Mouse (Mus musculus) midbrain, embryonic 14.5 days (tissue): Measurements from ENCODE around the gene 1700093K21Rik. TPM values are rescaled to one million over a fixed set of nuclear protein-coding genes. Genes with fewer than 3 reads are reported as not detected.

Experiments
- ATAC-seq: fragments of 200-750 bp; cut with Nextera tagmentation; 2 replicates; pipeline ENCODE4 v1.8.0; 2017; ENCODE audit warnings: moderate number of reproducible peaks, moderate library complexity; ENCODE audit not compliant: low FRiP score, low TSS enrichment
- DNase-seq: peaks from one replicate; pipeline ENCODE4 v3.0.0-alpha.2; 2015
- H3K27ac ChIP-seq: fragments of 300-500 bp; sonication (generic); replicated peaks from 2 replicates; pipeline ENCODE4 v1.5.1; 2014; ENCODE audit warnings: mild to moderate bottlenecking, low read depth, low read length, moderate library complexity
- H3K27me3 ChIP-seq: fragments of 300-500 bp; sonication (generic); 2 replicates; pipeline ENCODE4 v1.6.1; 2014; ENCODE audit warnings: low read length, control low read depth, mixed read lengths; ENCODE audit not compliant: control insufficient read depth, insufficient read depth
- H3K36me3 ChIP-seq: fragments of 300-500 bp; sonication (generic); 2 replicates; pipeline ENCODE4 v1.6.1; 2014; ENCODE audit warnings: low read length, control low read depth; ENCODE audit not compliant: control insufficient read depth, insufficient read depth
- H3K4me1 ChIP-seq: fragments of 300-500 bp; sonication (generic); 2 replicates; pipeline ENCODE4 v1.6.1; 2014; ENCODE audit warnings: mild to moderate bottlenecking, antibody characterized with exemption, low read length, control low read depth; ENCODE audit not compliant: control insufficient read depth, insufficient read depth
- H3K4me2 ChIP-seq: fragments of 300-500 bp; sonication (generic); 2 replicates; pipeline ENCODE4 v1.6.1; 2014; ENCODE audit warnings: mild to moderate bottlenecking, low read length, moderate library complexity
- H3K4me3 ChIP-seq: fragments of 300-500 bp; sonication (generic); replicated peaks from 2 replicates; pipeline ENCODE4 v1.5.1; 2014; ENCODE audit warnings: low read depth, low read length
- H3K9ac ChIP-seq: fragments of 300-500 bp; sonication (generic); replicated peaks from 2 replicates; pipeline ENCODE4 v1.6.1; 2014; ENCODE audit warnings: mild to moderate bottlenecking, low read length, moderate library complexity
- H3K9me3 ChIP-seq: fragments of 300-500 bp; sonication (generic); 2 replicates; pipeline ENCODE4 v1.6.1; 2016; ENCODE audit warnings: low read length, control low read depth, mixed read lengths; ENCODE audit not compliant: control insufficient read depth
- WGBS: fragments of 180-500 bp; shearing (Covaris S2); extraction: QIAGEN DNeasy Blood & Tissue Kit; methylation state at CpG from one replicate; pipeline ENCODE4 v1.1.7; 2014; 5-methylcytosine and 5-hydroxymethylcytosine counted together
- polyA plus RNA-seq: library from polyadenylated mRNA; unstranded; fragments of >200 nt; fragmentation: Nextera tagmentation; extraction: Ambion mirVana; gene quantifications from 2 replicates; pipeline ENCODE4 v1.2.1, GENCODE M21; 2014

1700093K21Rik gene
- polyA plus RNA-seq, 1 experiment from 2014 or later = 0.28 TPM

- Histone ChIP-seq H3K9me3 (no peaks in the 10 kb centered on the region), H3K27ac (peak overlapping the region; percentile 97), H3K27me3 (no peaks in the 10 kb centered on the region), H3K4me3 (peak overlapping the region; percentile 83), H3K36me3 (peaks cover 17% of the 10 kb centered on the region), H3K9ac (peak overlapping the region; percentile 59), H3K4me2 (peak overlapping the region; percentile 88), H3K4me1 (peaks cover 21% of the 10 kb centered on the region)
- 37% methylated on average over 5 of the region's 5 CpGs for WGBS
- ATAC-seq (no peak), DNase-seq (no peak)
Observed at GRCm38 (mm10) chr11:23498609-23499008, 22.3 kb downstream of the 1700093K21Rik start.

- peaks cover 24% of the 10 kb centered on the region for H3K36me3 ChIP-seq
- no peaks in the 10 kb centered on the region for H3K9me3 ChIP-seq
- peak within 1 kb of the TSS; percentile 97 for H3K27ac ChIP-seq
- H3K4me3 ChIP-seq = peak within 1 kb of the TSS; percentile 83
- H3K9ac ChIP-seq = peak within 1 kb of the TSS; percentile 92
- 1% methylated on average over 65 of the region's 66 CpGs for WGBS
- H3K4me2 ChIP-seq = peak within 1 kb of the TSS; percentile 88
- no peaks in the 10 kb centered on the region for H3K27me3 ChIP-seq
- DNase-seq (peak; percentile 97), ATAC-seq (peak; percentile 95)
- peaks cover 21% of the 10 kb centered on the region for H3K4me1 ChIP-seq
Observed at GRCm38 (mm10) chr11:23497718-23498509, 23.0 kb downstream of the 1700093K21Rik start, which contains the start of gene Ahsa2. TSS of gene Ahsa2 (minus strand) at chr11:23498030.

GRCm38 (mm10) chr11:23497335-23497717 lies 23.6 kb downstream of the 1700093K21Rik start:
- peak overlapping the region; percentile 83 for H3K4me3 ChIP-seq
- peak overlapping the region; percentile 88 for H3K4me2 ChIP-seq
- peaks cover 21% of the 10 kb centered on the region for H3K4me1 ChIP-seq
- WGBS = under 1% methylated on average over 22 of the region's 22 CpGs
- peak overlapping the region; percentile 97 for H3K27ac ChIP-seq
- peak; percentile 86 for ATAC-seq
- peak overlapping the region; percentile 92 for H3K9ac ChIP-seq
- peak; percentile 91 for DNase-seq
- peaks cover 30% of the 10 kb centered on the region for H3K36me3 ChIP-seq
- no peaks in the 10 kb centered on the region for H3K27me3 ChIP-seq
- H3K9me3 ChIP-seq = no peaks in the 10 kb centered on the region

GRCm38 (mm10) chr11:23496661-23497060 lies 24.3 kb downstream of the 1700093K21Rik start:
- DNase-seq = peak; percentile 19
- peak overlapping the region; percentile 92 for H3K9ac ChIP-seq
- peak overlapping the region; percentile 97 for H3K27ac ChIP-seq
- H3K4me1 ChIP-seq = peaks cover 21% of the 10 kb centered on the region
- H3K4me3 ChIP-seq = peak overlapping the region; percentile 83
- 42% methylated on average over 6 of the region's 6 CpGs for WGBS
- peak overlapping the region; percentile 88 for H3K4me2 ChIP-seq
- H3K36me3 ChIP-seq = peaks cover 37% of the 10 kb centered on the region
- no peak for ATAC-seq
- H3K9me3 ChIP-seq = no peaks in the 10 kb centered on the region
- no peaks in the 10 kb centered on the region for H3K27me3 ChIP-seq

- H3K9ac ChIP-seq = no peak overlapping the region
- WGBS = 92% methylated on average over 6 of the region's 6 CpGs
- no peak for DNase-seq
- no peaks in the 10 kb centered on the region for H3K9me3 ChIP-seq
- H3K36me3 ChIP-seq = peaks cover 51% of the 10 kb centered on the region
- no peak overlapping the region for H3K27ac ChIP-seq
- no peak for ATAC-seq
- H3K4me1 ChIP-seq = peaks cover 21% of the 10 kb centered on the region
- no peak overlapping the region for H3K4me3 ChIP-seq
- H3K27me3 ChIP-seq = no peaks in the 10 kb centered on the region
- peak overlapping the region; percentile 88 for H3K4me2 ChIP-seq
Observed at GRCm38 (mm10) chr11:23495231-23495630, 25.7 kb downstream of the 1700093K21Rik start.

GRCm38 (mm10) chr11:23492048-23492790 lies 28.7 kb downstream of the 1700093K21Rik start:
- H3K36me3 ChIP-seq = peaks cover 80% of the 10 kb centered on the region
- 92% methylated on average over 4 of the region's 4 CpGs for WGBS
- no peak for ATAC-seq

GRCm38 (mm10) chr11:23489955-23490354 lies 31.0 kb downstream of the 1700093K21Rik start:
- 100% methylated on average over 1 of the region's 1 CpGs for WGBS
- Histone ChIP-seq H3K36me3 (peaks cover 91% of the 10 kb centered on the region), H3K27me3 (no peaks in the 10 kb centered on the region), H3K9me3 (no peaks in the 10 kb centered on the region), H3K4me2 (no peak overlapping the region), H3K27ac (no peak overlapping the region), H3K4me1 (peaks cover 3% of the 10 kb centered on the region; the same call in 1 of the 2 replicates), H3K9ac (no peak overlapping the region), H3K4me3 (no peak overlapping the region)
- DNase-seq = no peak
- ATAC-seq = no peak

More at GRCm38 (mm10) chr11:23492048-23492790, 28.7 kb downstream of the 1700093K21Rik start:
- no peak overlapping the region for H3K27ac ChIP-seq
- no peaks in the 10 kb centered on the region for H3K27me3 ChIP-seq
- H3K9ac ChIP-seq = no peak overlapping the region
- H3K4me2 ChIP-seq = no peak overlapping the region
- H3K4me1 ChIP-seq = peaks cover 21% of the 10 kb centered on the region
- H3K9me3 ChIP-seq = no peaks in the 10 kb centered on the region
- DNase-seq = no peak
- H3K4me3 ChIP-seq = no peak overlapping the region
